Mouse (Mus musculus): ENCODE measurements around the gene Atp6v1e2. TPM values are rescaled to one million over a fixed set of nuclear protein-coding genes. Genes with fewer than 3 reads are reported as not detected.
A peak's percentile ranks its signal among the peaks of the same experiment; 100 is the strongest.

The Atp6v1e2 gene
- polyA plus RNA-seq, 1 experiment from 2014 or later: not detected

GRCm38 (mm10) chr17:86962894-86963585 is 15.3 kb upstream of the Atp6v1e2 start, which contains the start of gene Rhoq:
Rhoq (plus strand) TSS chr17:86963082.
- Histone ChIP-seq H3K9me3 (no peaks in the 10 kb centered on the region), H3K27me3 (ENCODE audit: insufficient read depth, poor library complexity, severe bottlenecking) (peaks cover 6% of the 10 kb centered on the region; the same call in 1 of the 2 replicates), H3K4me3 (peak within 1 kb of the TSS; percentile 90), H3K4me1 (replicated peaks) (peaks cover 49% of the 10 kb centered on the region), H3K27ac (peak within 1 kb of the TSS; percentile 96), H3K36me3 (peaks cover 12% of the 10 kb centered on the region; the same call in 1 of the 2 replicates)
- WGBS: under 1% methylated on average over 84 of the region's 86 CpGs
- DNase-seq (ENCODE audit: low spot score): peak; percentile 90

GRCm38 (mm10) chr17:86962297-86962893 is 14.7 kb upstream of the Atp6v1e2 start:
- Histone ChIP-seq H3K36me3 (peaks cover 7% of the 10 kb centered on the region; the same call in 1 of the 2 replicates), H3K9me3 (no peaks in the 10 kb centered on the region), H3K4me1 (replicated peaks) (peaks cover 49% of the 10 kb centered on the region), H3K4me3 (peak overlapping the region; percentile 90), H3K27ac (peak overlapping the region; percentile 96), H3K27me3 (ENCODE audit: insufficient read depth, poor library complexity, severe bottlenecking) (peaks cover 6% of the 10 kb centered on the region; the same call in 1 of the 2 replicates)
- DNase-seq (ENCODE audit: low spot score): peak; percentile 86
- under 1% methylated on average over 24 of the region's 24 CpGs for WGBS

GRCm38 (mm10) chr17:86961301-86961841 is 13.7 kb upstream of the Atp6v1e2 start:
- Histone ChIP-seq H3K4me3 (peak overlapping the region; percentile 90; the same call in 1 of the 2 replicates), H3K27me3 (ENCODE audit: insufficient read depth, poor library complexity, severe bottlenecking) (peaks cover 6% of the 10 kb centered on the region; the same call in 1 of the 2 replicates), H3K27ac (no peak overlapping the region), H3K36me3 (no peaks in the 10 kb centered on the region), H3K4me1 (replicated peaks) (peaks cover 49% of the 10 kb centered on the region), H3K9me3 (no peaks in the 10 kb centered on the region)
- 71% methylated on average over 8 of the region's 8 CpGs for WGBS
- DNase-seq (ENCODE audit: low spot score): no peak

GRCm38 (mm10) chr17:86957968-86958367 is 10.3 kb upstream of the Atp6v1e2 start:
- 89% methylated on average over 14 of the region's 14 CpGs for WGBS
- Histone ChIP-seq H3K4me1 (replicated peaks) (peaks cover 23% of the 10 kb centered on the region), H3K36me3 (no peaks in the 10 kb centered on the region), H3K27me3 (ENCODE audit: insufficient read depth, poor library complexity, severe bottlenecking) (peaks cover 6% of the 10 kb centered on the region; the same call in 1 of the 2 replicates), H3K9me3 (no peaks in the 10 kb centered on the region), H3K4me3 (no peak overlapping the region), H3K27ac (no peak overlapping the region)
- DNase-seq (ENCODE audit: low spot score): no peak

- no peak overlapping the region for H3K27ac ChIP-seq
- no peaks in the 10 kb centered on the region for H3K9me3 ChIP-seq
- 93% methylated on average over 5 of the region's 5 CpGs for WGBS
- no peaks in the 10 kb centered on the region for H3K36me3 ChIP-seq
- no peak for DNase-seq (ENCODE audit: low spot score)
- H3K27me3 ChIP-seq (ENCODE audit: insufficient read depth, poor library complexity, severe bottlenecking): peaks cover 6% of the 10 kb centered on the region; the same call in 1 of the 2 replicates
- peaks cover 20% of the 10 kb centered on the region for H3K4me1 ChIP-seq (replicated peaks)
- no peak overlapping the region for H3K4me3 ChIP-seq
These were observed 9.5 kb upstream of the Atp6v1e2 start for GRCm38 (mm10) chr17:86957239-86957638.

GRCm38 (mm10) chr17:86948801-86949200 is 1.1 kb upstream of the Atp6v1e2 start:
- no peaks in the 10 kb centered on the region for H3K36me3 ChIP-seq
- DNase-seq (ENCODE audit: low spot score): no peak
- peaks cover 9% of the 10 kb centered on the region; the same call in 1 of the 2 replicates for H3K27me3 ChIP-seq (ENCODE audit: insufficient read depth, poor library complexity, severe bottlenecking)
- H3K4me3 ChIP-seq: no peak overlapping the region
- 0 out of 2 replicates have a peak, but pooled peaks cover 2% of the 10 kb centered on the region for H3K4me1 ChIP-seq (replicated peaks)
- no peak overlapping the region for H3K27ac ChIP-seq
- 81% methylated on average over 6 of the region's 6 CpGs for WGBS
- 0 out of 2 replicates have a peak, but pooled peaks cover 3% of the 10 kb centered on the region for H3K9me3 ChIP-seq

- WGBS: 45% methylated on average over 4 of the region's 4 CpGs
- no peaks in the 10 kb centered on the region for H3K36me3 ChIP-seq
- H3K9me3 ChIP-seq: 0 out of 2 replicates have a peak, but pooled peaks cover 3% of the 10 kb centered on the region
- DNase-seq (ENCODE audit: low spot score): no peak
- no peak overlapping the region for H3K27ac ChIP-seq
- no peak overlapping the region for H3K4me3 ChIP-seq
- peaks cover 16% of the 10 kb centered on the region for H3K27me3 ChIP-seq (ENCODE audit: insufficient read depth, poor library complexity, severe bottlenecking)
- peaks cover 7% of the 10 kb centered on the region; the same call in 1 of the 2 replicates for H3K4me1 ChIP-seq (replicated peaks)
These were observed 1.6 kb downstream of the Atp6v1e2 start for GRCm38 (mm10) chr17:86946078-86946477.

GRCm38 (mm10) chr17:86943158-86943557 is 4.5 kb downstream of the Atp6v1e2 start:
- no peaks in the 10 kb centered on the region for H3K36me3 ChIP-seq
- no peak overlapping the region for H3K4me3 ChIP-seq
- 0 out of 2 replicates have a peak, but pooled peaks cover 3% of the 10 kb centered on the region for H3K9me3 ChIP-seq
- DNase-seq (ENCODE audit: low spot score): no peak
- H3K4me1 ChIP-seq (replicated peaks): peaks cover 8% of the 10 kb centered on the region
- 91% methylated on average over 6 of the region's 6 CpGs for WGBS
- H3K27ac ChIP-seq: no peak overlapping the region
- peaks cover 22% of the 10 kb centered on the region for H3K27me3 ChIP-seq (ENCODE audit: insufficient read depth, poor library complexity, severe bottlenecking)

GRCm38 (mm10) chr17:86942112-86942511 is 5.6 kb downstream of the Atp6v1e2 start:
- Histone ChIP-seq H3K4me1 (replicated peaks) (peaks cover 17% of the 10 kb centered on the region), H3K36me3 (no peaks in the 10 kb centered on the region), H3K4me3 (no peak overlapping the region), H3K9me3 (no peaks in the 10 kb centered on the region), H3K27me3 (ENCODE audit: insufficient read depth, poor library complexity, severe bottlenecking) (peaks cover 22% of the 10 kb centered on the region), H3K27ac (no peak overlapping the region)
- 63% methylated on average over 6 of the region's 6 CpGs for WGBS
- DNase-seq (ENCODE audit: low spot score): no peak

- WGBS: 61% methylated on average over 7 of the region's 7 CpGs
- no peak for DNase-seq (ENCODE audit: low spot score)
- H3K27ac ChIP-seq: no peak overlapping the region
- H3K27me3 ChIP-seq (ENCODE audit: insufficient read depth, poor library complexity, severe bottlenecking): peaks cover 41% of the 10 kb centered on the region
- no peaks in the 10 kb centered on the region for H3K9me3 ChIP-seq
- H3K36me3 ChIP-seq: no peaks in the 10 kb centered on the region
- H3K4me1 ChIP-seq (replicated peaks): peaks cover 18% of the 10 kb centered on the region
- no peak overlapping the region for H3K4me3 ChIP-seq
These were observed 9.0 kb downstream of the Atp6v1e2 start for GRCm38 (mm10) chr17:86938683-86939082.

- no peaks in the 10 kb centered on the region for H3K9me3 ChIP-seq
- H3K36me3 ChIP-seq: no peaks in the 10 kb centered on the region
- 6% methylated on average over 20 of the region's 20 CpGs for WGBS
- H3K27me3 ChIP-seq (ENCODE audit: insufficient read depth, poor library complexity, severe bottlenecking): peaks cover 44% of the 10 kb centered on the region
- H3K4me3 ChIP-seq: peak overlapping the region; percentile 52
- DNase-seq (ENCODE audit: low spot score): peak; percentile 76
- peak overlapping the region; percentile 81 for H3K27ac ChIP-seq
- H3K4me1 ChIP-seq (replicated peaks): peaks cover 24% of the 10 kb centered on the region
These were observed 10.1 kb downstream of the Atp6v1e2 start for GRCm38 (mm10) chr17:86937497-86938155.

- Histone ChIP-seq H3K9me3 (no peaks in the 10 kb centered on the region), H3K4me3 (peak overlapping the region; percentile 52), H3K27me3 (ENCODE audit: insufficient read depth, poor library complexity, severe bottlenecking) (peaks cover 44% of the 10 kb centered on the region), H3K36me3 (no peaks in the 10 kb centered on the region), H3K4me1 (replicated peaks) (peaks cover 28% of the 10 kb centered on the region), H3K27ac (peak overlapping the region; percentile 81; the same call in 1 of the 2 replicates)
- DNase-seq (ENCODE audit: low spot score): no peak
- 79% methylated on average over 2 of the region's 2 CpGs for WGBS
These were observed 10.6 kb downstream of the Atp6v1e2 start for GRCm38 (mm10) chr17:86937064-86937463.

All from hindbrain, embryonic 10.5 days (tissue).